Mouse (Mus musculus): ENCODE measurements around the gene Col18a1. TPM values are rescaled to one million over a fixed set of nuclear protein-coding genes. Genes with fewer than 3 reads are reported as not detected.

Gene Col18a1
- polyA plus RNA-seq, 1 experiment = 38.1 TPM

- no peak for DNase-seq
- WGBS = 75% methylated on average over 4 of the region's 4 CpGs
- no peaks in the 10 kb centered on the region for H3K4me1 ChIP-seq (ENCODE audit: control insufficient read depth, insufficient read depth, low read length)
- no peak overlapping the region for H3K4me3 ChIP-seq (replicated peaks; ENCODE audit: extremely low read depth, low read depth, low read length)
- TF ChIP-seq CTCF (IDR thresholded peaks at IDR 0.05; ENCODE audit: insufficient read depth, low read length) (no peak), POLR2A (IDR thresholded peaks at IDR 0.05; ENCODE audit: borderline replicate concordance, extremely low read depth, low read depth, low read length) (no peak)
These were observed 2.9 kb downstream of the Col18a1 start for GRCm38 (mm10) chr10:77163392-77163977.

- Histone ChIP-seq H3K4me3 (replicated peaks; ENCODE audit: extremely low read depth, low read depth, low read length) (no peak overlapping the region), H3K4me1 (ENCODE audit: control insufficient read depth, insufficient read depth, low read length) (no peaks in the 10 kb centered on the region)
- no peak for TF ChIP-seq CTCF (IDR thresholded peaks at IDR 0.05; ENCODE audit: insufficient read depth, low read length)
- TF ChIP-seq POLR2A (IDR thresholded peaks at IDR 0.05; ENCODE audit: borderline replicate concordance, extremely low read depth, low read depth, low read length) = no peak
- no peak for DNase-seq
- WGBS = 50% methylated on average over 8 of the region's 8 CpGs
These were observed 6.8 kb downstream of the Col18a1 start for GRCm38 (mm10) chr10:77159573-77159972.

GRCm38 (mm10) chr10:77158948-77159347 is 7.4 kb downstream of the Col18a1 start:
- TF ChIP-seq CTCF (IDR thresholded peaks at IDR 0.05; ENCODE audit: insufficient read depth, low read length) (no peak), POLR2A (IDR thresholded peaks at IDR 0.05; ENCODE audit: borderline replicate concordance, extremely low read depth, low read depth, low read length) (no peak)
- H3K4me3 ChIP-seq (replicated peaks; ENCODE audit: extremely low read depth, low read depth, low read length) = no peak overlapping the region
- DNase-seq = no peak
- H3K4me1 ChIP-seq (ENCODE audit: control insufficient read depth, insufficient read depth, low read length) = no peaks in the 10 kb centered on the region
- 69% methylated on average over 3 of the region's 3 CpGs for WGBS

- no peak for DNase-seq
These were observed 8.9 kb downstream of the Col18a1 start for GRCm38 (mm10) chr10:77157245-77158019.

GRCm38 (mm10) chr10:77152178-77152621 is 14.1 kb downstream of the Col18a1 start:
- WGBS = 52% methylated on average over 2 of the region's 2 CpGs
- TF ChIP-seq CTCF (IDR thresholded peaks at IDR 0.05; ENCODE audit: insufficient read depth, low read length) (no peak), POLR2A (IDR thresholded peaks at IDR 0.05; ENCODE audit: borderline replicate concordance, extremely low read depth, low read depth, low read length) (no peak)
- H3K4me1 ChIP-seq (ENCODE audit: control insufficient read depth, insufficient read depth, low read length) = no peaks in the 10 kb centered on the region
- DNase-seq = no peak
- H3K4me3 ChIP-seq (replicated peaks; ENCODE audit: extremely low read depth, low read depth, low read length) = no peak overlapping the region

More at GRCm38 (mm10) chr10:77157245-77158019, 8.9 kb downstream of the Col18a1 start:
- 58% methylated on average over 11 of the region's 11 CpGs for WGBS
- TF ChIP-seq POLR2A (IDR thresholded peaks at IDR 0.05; ENCODE audit: borderline replicate concordance, extremely low read depth, low read depth, low read length) (no peak), CTCF (IDR thresholded peaks at IDR 0.05; ENCODE audit: insufficient read depth, low read length) (no peak)
- Histone ChIP-seq H3K4me3 (replicated peaks; ENCODE audit: extremely low read depth, low read depth, low read length) (no peak overlapping the region), H3K4me1 (ENCODE audit: control insufficient read depth, insufficient read depth, low read length) (no peaks in the 10 kb centered on the region)

GRCm38 (mm10) chr10:77151551-77152002 is 14.8 kb downstream of the Col18a1 start:
- Histone ChIP-seq H3K4me3 (replicated peaks; ENCODE audit: extremely low read depth, low read depth, low read length) (no peak overlapping the region), H3K4me1 (ENCODE audit: control insufficient read depth, insufficient read depth, low read length) (no peaks in the 10 kb centered on the region)
- 57% methylated on average over 4 of the region's 4 CpGs for WGBS
- DNase-seq = no peak
- no peak for TF ChIP-seq POLR2A (IDR thresholded peaks at IDR 0.05; ENCODE audit: borderline replicate concordance, extremely low read depth, low read depth, low read length)
- no peak for TF ChIP-seq CTCF (IDR thresholded peaks at IDR 0.05; ENCODE audit: insufficient read depth, low read length)

GRCm38 (mm10) chr10:77150947-77151521 is 15.3 kb downstream of the Col18a1 start:
- no peak for DNase-seq
- no peak overlapping the region for H3K4me3 ChIP-seq (replicated peaks; ENCODE audit: extremely low read depth, low read depth, low read length)
- H3K4me1 ChIP-seq (ENCODE audit: control insufficient read depth, insufficient read depth, low read length) = no peaks in the 10 kb centered on the region
- TF ChIP-seq POLR2A (IDR thresholded peaks at IDR 0.05; ENCODE audit: borderline replicate concordance, extremely low read depth, low read depth, low read length) = no peak
- no peak for TF ChIP-seq CTCF (IDR thresholded peaks at IDR 0.05; ENCODE audit: insufficient read depth, low read length)
- WGBS = 30% methylated on average over 14 of the region's 14 CpGs

GRCm38 (mm10) chr10:77150016-77150415 is 16.3 kb downstream of the Col18a1 start:
- H3K4me3 ChIP-seq (replicated peaks; ENCODE audit: extremely low read depth, low read depth, low read length) = no peak overlapping the region
- no peak for DNase-seq
- TF ChIP-seq POLR2A (IDR thresholded peaks at IDR 0.05; ENCODE audit: borderline replicate concordance, extremely low read depth, low read depth, low read length) (no peak), CTCF (IDR thresholded peaks at IDR 0.05; ENCODE audit: insufficient read depth, low read length) (no peak)
- WGBS = 35% methylated on average over 8 of the region's 8 CpGs
- H3K4me1 ChIP-seq (ENCODE audit: control insufficient read depth, insufficient read depth, low read length) = no peaks in the 10 kb centered on the region

GRCm38 (mm10) chr10:77147545-77147944 is 18.8 kb downstream of the Col18a1 start:
- no peak for DNase-seq
- Histone ChIP-seq H3K4me1 (ENCODE audit: control insufficient read depth, insufficient read depth, low read length) (no peaks in the 10 kb centered on the region), H3K4me3 (replicated peaks; ENCODE audit: extremely low read depth, low read depth, low read length) (no peak overlapping the region)
- TF ChIP-seq POLR2A (IDR thresholded peaks at IDR 0.05; ENCODE audit: borderline replicate concordance, extremely low read depth, low read depth, low read length) = no peak
- TF ChIP-seq CTCF (IDR thresholded peaks at IDR 0.05; ENCODE audit: insufficient read depth, low read length) = no peak
- WGBS = 88% methylated on average over 10 of the region's 10 CpGs

Measured in lung, adult 2 months (tissue).